Mouse (Mus musculus): ENCODE measurements around the gene Zfp12.

DNA sequence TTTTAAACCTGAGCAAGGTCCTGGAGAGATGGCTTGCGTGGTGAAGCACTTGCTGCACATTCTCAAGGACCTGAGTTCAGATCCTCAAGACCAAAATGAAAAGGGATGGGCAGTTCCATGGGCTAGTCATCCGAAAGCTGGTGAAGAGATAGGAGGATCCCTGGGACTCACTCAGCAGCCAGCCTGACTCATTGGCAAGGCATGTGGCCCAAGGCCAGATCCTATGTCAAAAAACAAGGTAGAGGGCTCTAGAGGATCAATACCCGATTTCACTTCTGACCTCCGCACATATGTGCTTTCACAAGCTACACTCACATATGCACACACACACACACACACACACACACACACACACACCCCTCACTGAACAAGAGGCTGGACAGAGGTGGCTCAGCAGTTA is 38.5 kb upstream of the Zfp12 start:
- TF ChIP-seq CTCF (IDR thresholded peaks at IDR 0.05; ENCODE audit: control insufficient read depth, insufficient read depth, low read length) (no peak), POLR2A (IDR thresholded peaks at IDR 0.05; ENCODE audit: borderline replicate concordance, control insufficient read depth, low read depth, low read length) (no peak)

All from bone marrow, adult 2 months (tissue).